Mouse (Mus musculus) midbrain, embryonic 16.5 days (tissue): ENCODE data around the gene Ccnd3. TPM values are rescaled to one million over a fixed set of nuclear protein-coding genes. Genes with fewer than 3 reads are reported as not detected.
"Not testable (repeated sequence)": the region's sequence is repeated elsewhere in the genome, so short reads cannot be mapped to it uniquely, and the experiment has no call there.

Experiments used
- ATAC-seq: fragments of 200-750 bp; cut with Nextera tagmentation; 2 replicates; pipeline ENCODE4 v1.8.0; 2017; ENCODE audit warnings: moderate TSS enrichment
- H3K27ac ChIP-seq: fragments of 300-500 bp; sonication (generic); 2 replicates; pipeline ENCODE4 v1.5.1; 2014; ENCODE audit warnings: mild to moderate bottlenecking, low read length, mixed read lengths
- H3K27me3 ChIP-seq: fragments of 300-500 bp; sonication (generic); 2 replicates; pipeline ENCODE4 v1.6.1; 2014; ENCODE audit warnings: low read depth, low read length, mixed read lengths; ENCODE audit not compliant: control insufficient read depth, insufficient read depth
- H3K36me3 ChIP-seq: fragments of 300-500 bp; sonication (generic); 2 replicates; pipeline ENCODE4 v1.6.1; 2014; ENCODE audit warnings: mild to moderate bottlenecking, low read length, moderate library complexity, mixed read lengths; ENCODE audit not compliant: control insufficient read depth, insufficient read depth
- H3K4me1 ChIP-seq: fragments of 300-500 bp; sonication (generic); 2 replicates; pipeline ENCODE4 v1.6.1; 2014; ENCODE audit warnings: mild to moderate bottlenecking, low read length, mixed read lengths; ENCODE audit not compliant: control insufficient read depth, insufficient read depth
- H3K4me2 ChIP-seq: fragments of 300-500 bp; sonication (generic); 2 replicates; pipeline ENCODE4 v1.6.1; 2014; ENCODE audit warnings: mild to moderate bottlenecking, low read length, mixed read lengths
- H3K4me3 ChIP-seq: fragments of 300-500 bp; sonication (generic); 2 replicates; pipeline ENCODE4 v1.5.1; 2014; ENCODE audit warnings: low read depth, mild to moderate bottlenecking, low read length, moderate library complexity, mixed read lengths
- H3K9ac ChIP-seq: fragments of 300-500 bp; sonication (generic); 2 replicates; pipeline ENCODE4 v1.6.1; 2014; ENCODE audit warnings: low read depth, low read length, mixed read lengths
- H3K9me3 ChIP-seq: fragments of 300-500 bp; sonication (generic); replicated peaks from 2 replicates; pipeline ENCODE4 v1.6.1; 2014; ENCODE audit warnings: mild to moderate bottlenecking, low read length, mixed read lengths; ENCODE audit not compliant: control insufficient read depth, poor library complexity, severe bottlenecking
- WGBS: fragments of 180-500 bp; shearing (Covaris S2); extraction: QIAGEN DNeasy Blood & Tissue Kit; methylation state at CpG from one replicate; pipeline ENCODE4 v1.1.7; 2014; 5-methylcytosine and 5-hydroxymethylcytosine counted together
- polyA plus RNA-seq: library from polyadenylated mRNA; unstranded; fragments of >200 nt; fragmentation: Nextera tagmentation; extraction: Ambion mirVana; gene quantifications from 2 replicates; pipeline ENCODE4 v1.2.1, GENCODE M21; 2015

The Ccnd3 gene
- polyA plus RNA-seq, 1 experiment from 2014 or later, result 58.4 TPM

GRCm38 (mm10) chr17:47618556-47619311, 113.9 kb downstream of the Ccnd3 start:
- H3K9me3 ChIP-seq, result no peaks in the 10 kb centered on the region
- no peak overlapping the region for H3K9ac ChIP-seq
- no peak for ATAC-seq
- H3K27me3 ChIP-seq, result no peaks in the 10 kb centered on the region
- H3K27ac ChIP-seq, result no peak overlapping the region
- peaks cover 24% of the 10 kb centered on the region for H3K36me3 ChIP-seq
- 91% methylated on average over 13 of the region's 13 CpGs for WGBS
- H3K4me1 ChIP-seq, result no peaks in the 10 kb centered on the region
- H3K4me2 ChIP-seq, result no peak overlapping the region
- H3K4me3 ChIP-seq, result no peak overlapping the region

- no peak overlapping the region for H3K4me2 ChIP-seq
- H3K4me1 ChIP-seq, result peaks cover 2% of the 10 kb centered on the region
- no peaks in the 10 kb centered on the region for H3K27me3 ChIP-seq
- no peak for ATAC-seq
- H3K4me3 ChIP-seq, result no peak overlapping the region
- H3K27ac ChIP-seq, result no peak overlapping the region
- 89% methylated on average over 14 of the region's 14 CpGs for WGBS
- H3K36me3 ChIP-seq, result peaks cover 28% of the 10 kb centered on the region
- no peak overlapping the region for H3K9ac ChIP-seq
- no peaks in the 10 kb centered on the region for H3K9me3 ChIP-seq
Measured at GRCm38 (mm10) chr17:47622912-47623554, 118.2 kb downstream of the Ccnd3 start.

GRCm38 (mm10) chr17:47624572-47624971, 119.7 kb downstream of the Ccnd3 start:
- H3K4me3 ChIP-seq, H3K9ac ChIP-seq, ATAC-seq, H3K9me3 ChIP-seq, H3K27ac ChIP-seq, H3K27me3 ChIP-seq, H3K4me1 ChIP-seq, H3K4me2 ChIP-seq: not testable (repeated sequence)
- 100% methylated on average over 4 of the region's 5 CpGs for WGBS
- H3K36me3 ChIP-seq, result peaks cover 20% of the 10 kb centered on the region

GRCm38 (mm10) chr17:47625088-47625487, 120.2 kb downstream of the Ccnd3 start:
- no peak overlapping the region for H3K4me2 ChIP-seq
- no peaks in the 10 kb centered on the region for H3K27me3 ChIP-seq
- H3K4me1 ChIP-seq, result peaks cover 9% of the 10 kb centered on the region
- H3K36me3 ChIP-seq, result peaks cover 20% of the 10 kb centered on the region
- H3K27ac ChIP-seq, result no peak overlapping the region
- no peak overlapping the region for H3K9ac ChIP-seq
- no peak for ATAC-seq
- H3K4me3 ChIP-seq, result no peak overlapping the region
- 97% methylated on average over 2 of the region's 2 CpGs for WGBS
- H3K9me3 ChIP-seq, result no peaks in the 10 kb centered on the region

- peaks cover 14% of the 10 kb centered on the region for H3K4me1 ChIP-seq
- 92% methylated on average over 5 of the region's 5 CpGs for WGBS
- no peaks in the 10 kb centered on the region for H3K27me3 ChIP-seq
- H3K9me3 ChIP-seq, result no peaks in the 10 kb centered on the region
- H3K9ac ChIP-seq, result no peak overlapping the region
- no peak overlapping the region for H3K27ac ChIP-seq
- peaks cover 20% of the 10 kb centered on the region for H3K36me3 ChIP-seq
- H3K4me3 ChIP-seq, result no peak overlapping the region
- no peak overlapping the region for H3K4me2 ChIP-seq
- ATAC-seq, result no peak
Measured at GRCm38 (mm10) chr17:47626031-47626430, 121.2 kb downstream of the Ccnd3 start.

GRCm38 (mm10) chr17:47627791-47628190, 122.9 kb downstream of the Ccnd3 start:
- 83% methylated on average over 2 of the region's 2 CpGs for WGBS
- Histone ChIP-seq H3K27me3 (no peaks in the 10 kb centered on the region), H3K27ac (no peak overlapping the region), H3K4me2 (no peak overlapping the region), H3K36me3 (peaks cover 15% of the 10 kb centered on the region), H3K9me3 (no peaks in the 10 kb centered on the region), H3K9ac (no peak overlapping the region), H3K4me3 (no peak overlapping the region), H3K4me1 (peaks cover 30% of the 10 kb centered on the region)
- no peak for ATAC-seq

- WGBS, result under 1% methylated on average over 61 of the region's 63 CpGs
- Histone ChIP-seq H3K4me2 (peak overlapping the region; percentile 77), H3K27ac (peak overlapping the region; percentile 97), H3K4me1 (peaks cover 31% of the 10 kb centered on the region), H3K36me3 (peaks cover 4% of the 10 kb centered on the region; the same call in 1 of the 2 replicates), H3K27me3 (no peaks in the 10 kb centered on the region), H3K9me3 (no peaks in the 10 kb centered on the region), H3K9ac (peak overlapping the region; percentile 72), H3K4me3 (peak overlapping the region; percentile 51)
- peak; percentile 93 for ATAC-seq
Measured at GRCm38 (mm10) chr17:47628851-47629676, 124.2 kb downstream of the Ccnd3 start.

GRCm38 (mm10) chr17:47629717-47630677, 125.1 kb downstream of the Ccnd3 start:
- no peaks in the 10 kb centered on the region for H3K9me3 ChIP-seq
- peak overlapping the region; percentile 97 for H3K27ac ChIP-seq
- no peaks in the 10 kb centered on the region for H3K27me3 ChIP-seq
- peak; percentile 58 for ATAC-seq
- H3K4me3 ChIP-seq, result peak overlapping the region; percentile 51
- H3K4me2 ChIP-seq, result peak overlapping the region; percentile 67
- 0% methylated on average over 56 of the region's 61 CpGs for WGBS
- H3K9ac ChIP-seq, result peak overlapping the region; percentile 72
- H3K4me1 ChIP-seq, result peaks cover 31% of the 10 kb centered on the region
- H3K36me3 ChIP-seq, result 0 out of 2 replicates have a peak, but pooled peaks cover 1% of the 10 kb centered on the region
